Mouse (Mus musculus): ENCODE results near the gene Marveld2.

- TF ChIP-seq CTCF (conservative IDR thresholded peaks at IDR 0.05; ENCODE audit: insufficient read depth, insufficient read length, low read depth, low read length) (no peak), POLR2A (IDR thresholded peaks at IDR 0.05; ENCODE audit: low read depth, low read length) (no peak)
Observed at GRCm38 (mm10) chr13:100612251-100612650, 4.5 kb downstream of the Marveld2 start.
